Mouse (Mus musculus) layer of hippocampus, adult 9-11 months (tissue): ENCODE data around the gene Slfn14.
"Not testable (repeated sequence)": the region's sequence is repeated elsewhere in the genome, so short reads cannot be mapped to it uniquely, and the experiment has no call there.

Experiments
- DNase-seq: peaks from one replicate; pipeline ENCODE4 v3.0.0; 2022

Gene Slfn14

DNA sequence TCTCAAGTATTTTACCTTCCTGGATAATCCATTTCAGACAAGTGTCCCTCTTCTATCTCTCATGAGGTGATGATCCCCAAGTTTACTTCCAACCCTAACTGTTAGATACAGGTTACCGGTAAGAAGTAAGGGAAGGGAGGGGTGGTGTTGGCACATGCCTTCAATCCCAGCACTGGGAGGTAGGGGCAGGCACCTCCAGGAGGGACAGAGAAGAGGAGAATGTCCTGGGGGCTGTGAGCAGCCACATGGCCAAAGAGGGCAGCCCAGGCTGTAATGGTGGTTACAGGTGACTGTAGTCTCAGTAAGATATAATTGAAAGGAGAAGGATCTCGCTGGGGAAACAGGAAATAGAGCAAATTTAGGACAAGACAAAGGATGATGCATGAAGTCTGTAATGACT, 4.4 kb downstream of the Slfn14 start:
- no peak for DNase-seq

DNA sequence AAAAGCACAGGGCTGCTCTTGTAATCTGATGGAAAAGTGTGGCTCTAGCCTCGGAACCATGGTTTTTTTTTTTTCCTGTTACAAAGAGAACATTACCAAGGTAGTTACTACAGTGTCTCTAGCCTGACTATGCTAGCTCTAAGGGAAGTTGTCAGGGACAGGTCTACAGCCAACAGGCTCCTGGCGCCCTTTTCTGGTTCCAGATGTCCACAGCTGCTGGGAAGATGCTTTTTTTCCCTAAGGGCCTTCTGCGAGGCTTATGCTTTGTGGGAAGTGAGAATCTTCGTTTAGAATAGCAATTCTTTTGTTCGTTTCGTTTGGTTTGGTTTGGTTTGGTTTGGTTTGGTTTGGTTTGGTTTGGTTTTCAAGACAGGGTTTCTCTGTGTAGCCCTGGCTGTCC, 6.8 kb downstream of the Slfn14 start:
- no peak for DNase-seq

DNA sequence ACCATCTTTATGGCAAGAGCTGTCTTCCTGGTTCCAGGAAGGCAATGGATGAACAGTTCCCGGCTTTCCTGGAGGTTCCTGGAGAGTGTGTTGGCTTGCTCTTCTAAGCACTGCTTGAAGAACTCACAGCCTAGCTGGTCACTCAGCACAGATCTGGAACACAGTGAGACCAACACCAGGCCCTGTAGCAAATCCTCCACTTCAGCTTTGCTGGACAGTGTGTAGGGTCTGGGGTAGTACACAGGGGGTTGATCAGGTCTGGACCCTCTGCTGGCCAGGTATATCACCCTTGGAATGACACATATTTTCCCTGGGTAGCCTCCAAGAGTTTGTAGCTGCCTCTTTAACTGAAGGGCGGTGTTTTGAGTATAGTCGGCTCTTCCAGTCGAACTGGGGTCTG, 7.5 kb downstream of the Slfn14 start:
- no peak for DNase-seq

DNA sequence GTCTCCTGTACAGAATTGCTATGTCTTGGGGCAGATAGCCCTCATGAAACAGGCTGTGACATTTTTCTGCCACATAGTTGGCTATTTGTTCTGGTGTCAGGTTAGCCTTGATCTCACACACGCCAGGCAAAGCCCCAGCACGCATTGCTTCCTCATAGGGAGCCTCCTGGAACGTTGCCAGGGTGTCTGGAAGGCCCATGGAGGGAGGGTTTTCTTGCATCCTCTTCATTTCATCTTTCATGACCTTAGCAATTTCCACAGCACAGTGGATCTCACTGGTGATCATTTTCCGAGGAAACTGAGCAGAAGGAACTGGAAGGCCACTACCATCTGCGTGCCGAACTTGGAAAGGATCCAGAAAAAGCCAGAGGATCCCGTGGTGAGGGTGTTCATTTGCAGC, 10.3 kb downstream of the Slfn14 start:
- no peak for DNase-seq

DNA sequence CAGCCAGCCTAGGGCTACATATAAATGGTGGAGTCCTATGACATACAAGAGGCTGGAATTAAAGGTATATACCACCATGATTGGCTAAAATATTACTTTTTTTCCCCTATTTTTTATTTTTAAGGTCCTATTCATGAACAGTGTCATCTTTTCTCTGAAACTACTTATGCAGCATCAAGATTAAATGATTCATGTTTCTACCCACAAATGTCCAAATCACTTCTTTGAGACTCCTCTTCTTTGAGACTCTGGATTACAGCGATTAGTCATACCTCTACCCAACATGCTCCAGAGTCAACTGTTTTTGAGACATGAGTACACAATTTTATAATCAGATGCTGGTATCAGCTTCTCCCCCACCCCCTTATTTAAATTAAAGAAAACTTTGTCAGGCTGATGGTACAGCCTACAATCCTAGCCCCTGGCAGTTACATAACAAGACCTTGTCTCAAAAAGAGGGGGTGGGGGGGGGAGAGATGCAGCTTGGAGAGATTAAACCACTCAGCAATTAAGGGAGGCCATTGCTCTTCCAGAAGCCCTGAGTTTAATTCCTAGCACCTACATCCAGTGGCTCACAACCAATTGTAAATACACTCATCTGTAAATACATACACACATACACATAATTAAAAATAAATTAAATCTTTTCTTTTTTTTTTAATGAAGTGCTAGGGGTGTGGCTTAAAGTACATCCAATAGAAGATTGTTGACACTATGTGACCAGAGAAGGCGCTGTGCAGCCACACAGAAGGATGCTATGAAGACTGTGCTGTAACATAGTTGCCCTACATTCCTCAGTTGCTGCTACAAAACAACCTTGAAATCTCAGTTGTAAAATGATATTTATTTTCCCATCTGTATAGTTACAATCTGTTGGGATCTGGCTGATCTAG, 14.3 kb downstream of the Slfn14 start:
- peak; percentile 14 for DNase-seq

DNA sequence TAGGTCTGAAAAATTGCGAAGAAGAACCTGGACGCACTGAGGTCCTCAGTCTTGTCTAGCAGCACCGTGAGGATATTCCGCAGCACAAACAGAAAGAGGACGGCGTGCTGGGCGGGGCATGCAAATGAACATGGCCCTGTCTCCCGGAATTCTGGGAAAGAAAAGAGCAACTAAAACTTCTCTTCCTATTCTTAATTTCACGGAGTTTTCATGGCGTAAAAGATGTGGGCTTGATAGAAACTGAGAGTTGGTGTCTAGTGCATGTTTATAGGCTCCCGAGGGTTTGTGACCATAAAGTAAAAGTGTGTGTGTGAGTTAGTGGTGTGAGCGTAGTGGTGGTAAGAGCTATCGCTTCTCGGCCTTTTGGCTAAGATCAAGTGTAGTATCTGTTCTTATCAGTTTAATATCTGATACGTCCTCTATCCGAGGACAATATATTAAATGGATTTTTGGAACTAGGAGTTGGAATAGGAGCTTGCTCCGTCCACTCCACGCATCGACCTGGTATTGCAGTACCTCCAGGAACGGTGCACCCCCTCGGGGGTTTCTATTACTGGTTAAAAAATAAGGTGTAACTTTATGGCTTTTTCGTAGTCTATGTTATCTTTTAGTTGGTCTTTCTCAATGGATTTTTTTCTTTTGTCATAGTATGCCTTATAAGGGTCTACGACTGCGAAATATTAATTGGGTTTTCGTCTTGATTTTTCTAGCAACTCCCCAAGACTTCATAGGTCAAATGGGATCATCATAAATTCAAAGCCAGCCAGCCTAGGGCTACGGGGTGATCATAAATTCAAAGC, 15.2 kb downstream of the Slfn14 start:
- peak; percentile 90 for DNase-seq

DNA sequence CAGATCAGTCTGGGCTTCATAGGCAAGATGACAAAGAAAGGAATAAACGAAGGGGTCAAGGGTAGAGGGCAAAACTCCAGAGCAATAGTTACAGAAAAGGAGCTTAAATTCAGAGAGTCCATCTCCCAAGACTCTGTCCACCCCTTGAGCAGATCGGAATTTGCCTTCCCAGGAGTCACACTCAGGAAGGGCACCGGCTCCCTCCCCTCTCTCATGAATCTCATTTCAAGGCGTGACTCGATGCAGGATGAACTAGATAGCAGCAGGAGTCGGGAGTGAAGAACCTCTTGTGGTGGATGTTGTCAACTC, 15.7 kb downstream of the Slfn14 start:
- no peak for DNase-seq

DNA sequence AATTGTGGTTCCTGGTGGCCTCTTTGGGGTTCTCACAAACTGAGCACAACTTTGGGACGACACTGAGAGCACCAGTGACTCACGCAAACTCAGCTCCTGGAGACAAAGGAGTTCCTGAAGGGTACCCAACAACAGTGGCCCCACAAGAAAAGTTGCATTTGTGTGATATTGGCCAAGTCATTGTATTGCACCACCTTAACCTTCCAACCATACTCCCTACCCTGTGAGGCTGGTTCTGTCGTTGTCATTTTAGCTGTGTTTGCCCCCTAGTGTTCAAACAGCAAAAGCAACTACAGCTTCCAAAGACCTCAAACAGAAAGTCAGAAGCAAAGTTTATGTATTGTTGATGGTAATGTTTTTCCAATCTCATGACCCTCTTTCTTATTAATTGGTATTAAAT, 23.4 kb downstream of the Slfn14 start:
- no peak for DNase-seq

DNA sequence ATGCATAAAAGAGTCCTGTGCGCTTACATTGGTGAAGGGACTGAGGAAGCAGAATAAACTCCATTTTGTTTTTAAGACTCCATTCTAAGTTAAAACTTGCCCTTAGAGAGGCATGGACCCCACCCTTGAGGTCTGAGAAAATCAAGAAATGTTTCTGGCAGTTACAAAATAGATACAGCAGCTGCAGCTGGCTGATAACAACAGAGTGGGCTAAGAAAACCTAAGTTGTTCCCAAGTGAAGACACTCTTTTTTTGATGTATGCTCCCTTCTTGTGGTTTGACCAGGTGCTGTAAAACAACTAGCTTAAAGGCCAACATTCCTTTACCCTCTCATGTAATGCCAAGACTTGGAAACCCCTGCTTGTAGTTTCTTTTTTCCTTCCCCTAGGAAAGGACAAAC, 23.9 kb downstream of the Slfn14 start:
- no peak for DNase-seq

DNA sequence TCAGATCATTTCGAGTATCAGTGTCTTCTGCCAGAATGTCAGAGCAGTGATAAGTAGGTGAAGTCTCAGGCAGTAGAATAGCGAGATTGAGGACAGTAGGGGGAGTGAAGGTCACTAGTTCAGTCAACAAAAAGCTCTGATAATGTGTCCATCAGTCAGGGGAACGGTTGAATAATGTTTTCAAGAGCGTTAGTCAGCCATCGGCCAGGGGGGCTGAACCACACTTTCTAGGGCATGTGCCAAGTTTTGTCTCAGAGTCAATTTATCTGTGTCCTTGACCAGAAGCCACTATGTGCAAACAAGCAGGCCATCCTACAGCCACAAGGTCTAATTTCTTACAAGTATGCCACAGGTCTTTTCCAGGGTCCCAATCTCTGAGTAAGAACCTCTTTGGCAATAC, 29.3 kb downstream of the Slfn14 start:
- DNase-seq = not testable (repeated sequence)

DNA sequence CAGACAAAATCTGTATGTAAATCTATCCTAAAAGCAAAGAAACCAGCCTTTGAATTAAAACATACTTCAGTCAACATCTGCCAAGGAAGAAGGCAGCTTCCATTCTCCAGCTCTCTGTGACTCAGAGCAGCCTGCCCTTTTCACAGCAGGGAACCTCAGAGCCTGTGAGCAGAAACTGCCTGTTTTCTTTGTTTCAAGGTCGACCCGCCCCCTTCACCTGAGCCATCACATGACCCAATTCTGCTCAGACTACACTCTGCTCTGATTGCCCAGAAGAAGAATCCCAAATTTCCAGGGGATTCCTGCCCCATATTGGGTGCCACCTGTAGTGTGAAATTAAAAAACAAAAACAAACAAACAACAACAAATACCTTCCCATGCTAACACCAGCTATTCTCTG, 46.7 kb downstream of the Slfn14 start:
- DNase-seq = no peak

DNA sequence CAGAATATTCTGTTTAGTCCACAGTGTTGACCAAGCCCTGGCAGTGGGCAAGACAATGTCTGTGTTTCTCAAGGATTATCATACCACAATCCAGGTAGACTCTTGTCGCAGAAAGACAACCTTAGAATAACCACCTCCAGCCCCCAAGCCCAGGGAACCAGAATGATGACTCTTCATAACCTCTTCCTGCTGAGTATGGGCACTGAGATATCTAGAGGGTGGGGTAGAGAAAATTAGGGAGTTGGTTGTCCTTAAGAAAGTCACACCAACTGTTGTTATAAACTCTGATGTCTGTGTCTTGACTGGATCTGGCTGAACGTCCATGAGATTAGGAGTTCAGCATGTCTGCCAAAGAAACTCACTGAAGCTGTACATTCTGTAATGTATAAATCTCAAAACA, 48.1 kb downstream of the Slfn14 start:
- no peak for DNase-seq

DNA sequence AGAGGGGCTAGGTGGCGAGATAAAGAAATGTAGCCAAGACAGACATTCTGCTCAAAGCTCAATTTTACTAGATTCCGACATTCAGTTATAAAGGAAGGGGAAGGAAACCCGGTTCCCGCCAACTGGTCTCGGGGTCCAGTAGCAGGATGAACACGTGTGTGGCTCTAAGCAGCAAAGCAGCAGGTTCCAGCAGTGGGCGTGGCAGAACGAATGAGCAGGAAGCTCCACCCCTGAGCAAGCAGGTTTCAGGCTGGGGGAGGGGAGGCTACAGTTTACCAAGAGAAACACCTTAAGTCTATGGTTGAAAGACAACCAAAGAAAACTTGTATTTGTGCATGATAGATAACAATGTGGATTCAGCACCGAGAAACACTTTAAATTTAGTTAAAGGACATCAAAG, 49.1 kb downstream of the Slfn14 start:
- DNase-seq = not testable (repeated sequence)

DNA sequence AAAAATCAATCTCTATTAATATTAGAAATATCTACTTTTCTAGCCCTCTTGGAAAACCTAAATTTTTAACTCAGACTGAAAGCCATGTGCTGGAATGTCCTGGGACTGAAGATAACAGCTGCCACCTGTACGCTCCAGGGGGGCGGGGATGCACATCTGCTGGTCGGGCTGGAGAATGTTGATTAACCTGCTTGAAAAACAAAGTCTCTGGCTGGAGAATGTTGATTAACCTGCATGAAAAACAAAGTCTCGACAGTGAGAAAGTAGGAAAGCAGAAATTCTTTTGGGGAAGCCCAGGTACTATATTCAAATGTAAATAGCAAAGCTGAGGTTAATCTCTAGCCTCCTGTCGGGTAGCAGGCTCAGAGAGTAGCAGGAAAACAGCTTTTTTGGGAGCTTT, 52.9 kb downstream of the Slfn14 start:
- DNase-seq = not testable (repeated sequence)

DNA sequence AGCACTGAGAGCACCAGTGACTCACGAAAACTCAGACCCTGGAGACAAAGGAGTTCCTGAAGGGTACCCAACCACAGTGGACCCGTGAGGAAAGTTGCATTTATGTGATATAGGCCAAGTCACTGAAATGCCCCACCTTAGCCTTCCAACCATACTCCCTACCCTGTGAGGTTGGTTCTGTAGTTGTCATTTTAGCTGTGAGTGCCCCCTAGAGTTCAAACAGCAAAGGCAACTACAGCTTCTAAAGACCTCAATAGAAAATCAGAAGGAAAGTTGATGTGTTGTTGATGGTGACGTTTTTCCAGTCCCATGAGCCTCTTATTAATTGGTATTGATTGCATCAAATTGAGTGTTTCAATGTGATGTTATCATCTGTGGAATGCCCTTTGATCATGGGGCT, 55.6 kb downstream of the Slfn14 start:
- DNase-seq = no peak

DNA sequence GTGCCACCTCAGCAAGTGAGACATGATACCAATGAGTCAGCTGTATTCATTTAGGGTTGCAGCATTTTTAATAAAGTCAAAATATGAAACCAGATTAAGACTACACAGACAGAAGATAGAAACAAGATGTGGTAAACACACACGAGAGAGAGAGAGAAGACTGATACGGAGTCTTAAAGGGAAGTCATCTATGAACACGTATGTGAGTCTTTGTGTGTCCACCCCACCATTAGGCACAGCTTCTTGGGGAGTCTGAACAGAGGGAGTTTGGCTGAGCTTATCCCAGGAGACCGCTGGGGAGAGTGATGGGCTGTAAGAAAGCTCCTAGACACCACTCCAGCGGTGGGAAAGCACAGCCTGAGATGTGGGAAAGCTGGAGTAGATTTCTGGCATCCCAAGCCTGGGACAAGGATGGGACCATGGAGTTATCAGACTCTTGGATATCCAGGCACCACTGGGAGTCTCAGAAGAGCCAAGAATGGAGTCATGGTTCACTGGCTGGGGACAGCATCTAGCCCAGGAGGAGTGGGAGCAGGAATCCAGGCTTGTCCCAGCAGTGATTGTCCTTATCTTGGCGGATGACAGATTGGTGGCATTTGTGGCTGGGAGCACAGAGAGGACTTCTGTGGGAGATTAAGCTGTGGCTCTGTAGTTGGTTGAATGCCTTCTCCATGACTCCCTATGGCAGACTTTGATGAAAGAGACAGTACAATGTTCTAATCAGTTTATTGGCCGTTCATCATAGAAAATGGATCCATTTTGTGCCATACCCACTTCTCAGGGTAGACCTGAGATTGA, 58.4 kb downstream of the Slfn14 start:
- no peak for DNase-seq

DNA sequence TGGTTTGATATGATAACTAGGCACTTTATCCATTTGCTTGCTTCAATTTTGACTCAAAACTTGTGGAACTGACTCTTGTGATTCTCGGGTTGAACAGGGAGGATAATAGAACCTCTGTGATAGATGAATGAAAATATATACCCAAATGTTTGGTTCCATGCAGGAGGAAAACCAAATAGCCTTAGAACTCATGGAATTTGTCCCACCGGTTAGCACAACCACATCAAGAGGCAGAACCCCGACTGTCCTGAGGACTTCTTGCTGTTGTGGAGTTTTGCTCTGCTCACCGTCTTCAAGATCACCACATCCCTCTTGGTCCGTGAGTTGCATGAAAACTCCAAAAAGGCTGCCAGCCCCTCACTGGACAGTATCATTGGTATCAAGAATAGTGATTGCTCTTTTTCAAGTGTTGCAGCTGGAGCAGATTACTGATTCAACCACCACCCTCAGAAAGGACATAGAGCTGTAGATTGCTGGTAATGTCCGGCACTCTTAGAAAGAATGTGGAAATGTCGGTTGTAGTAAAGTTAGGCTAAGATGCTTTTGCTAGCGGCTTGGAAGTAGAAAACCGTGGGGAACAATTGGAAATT, 61.1 kb downstream of the Slfn14 start:
- no peak for DNase-seq
